Mouse (Mus musculus) forebrain, embryonic 16.5 days (tissue): ENCODE measurements around the gene Ganab. TPM values are rescaled to one million over a fixed set of nuclear protein-coding genes. Genes with fewer than 3 reads are reported as not detected.

Source experiments
- microRNA-seq: library from miRNA; unstranded; fragments of <30 nt; microRNA quantifications from one replicate; pipeline ENCODE4, GENCODE M21; 2017
- polyA plus RNA-seq: library from polyadenylated mRNA; unstranded; fragments of >200 nt; fragmentation: Nextera tagmentation; extraction: Ambion mirVana; gene quantifications from 2 replicates; pipeline ENCODE4 v1.2.1, GENCODE M21; 2015

The Ganab gene
- polyA plus RNA-seq, 1 experiment from 2014 or later = 91.7 TPM

Small RNAs within 50 kb of the gene (microRNA-seq; reads per million reads assigned to microRNA genes)
- gene Mir5136 = not detected

Other genes starting within 250 kb of the Ganab start
- gene Chrm1, start 234.3 kb upstream of the Ganab start, polyA plus RNA-seq = 6.9 and 8.2 TPM in 2 replicates
- 186 TPM in 2 replicates for gene Slc3a2, start 174.7 kb upstream of the Ganab start, polyA plus RNA-seq
- gene Wdr74, start 162.2 kb upstream of the Ganab start, polyA plus RNA-seq = 90.6 and 109 TPM in 2 replicates
- 2.5 and 2.8 TPM in 2 replicates for gene 1700092M07Rik, start 157.4 kb upstream of the Ganab start, polyA plus RNA-seq
- gene Stx5a, start 156.7 kb upstream of the Ganab start, polyA plus RNA-seq = 129 and 136 TPM in 2 replicates
- 200 and 218 TPM in 2 replicates for gene Nxf1, start 141.0 kb upstream of the Ganab start, polyA plus RNA-seq
- gene Tmem223, start 127.1 kb upstream of the Ganab start, polyA plus RNA-seq = 230 and 247 TPM in 2 replicates
- gene Tmem179b, start 123.6 kb upstream of the Ganab start, polyA plus RNA-seq = 27.0 and 29.1 TPM in 2 replicates
- gene Taf6l, start 111.7 kb upstream of the Ganab start, polyA plus RNA-seq = 30.8 and 32.2 TPM in 2 replicates
- 160 and 164 TPM in 2 replicates for gene Polr2g, start 99.5 kb upstream of the Ganab start, polyA plus RNA-seq
- 8.9 and 9.6 TPM in 2 replicates for gene Zbtb3, start 95.5 kb upstream of the Ganab start, polyA plus RNA-seq
- gene Ttc9c, start 78.7 kb upstream of the Ganab start, polyA plus RNA-seq = 71.1 and 72.1 TPM in 2 replicates
- 5.1 and 5.5 TPM in 2 replicates for gene Hnrnpul2, start 78.1 kb upstream of the Ganab start, polyA plus RNA-seq
- gene AC129217.1, start 68.3 kb upstream of the Ganab start, polyA plus RNA-seq = not detected in 2 replicates
- 88.3 and 98.7 TPM in 2 replicates for gene Bscl2, start 60.6 kb upstream of the Ganab start, polyA plus RNA-seq
- 258 and 306 TPM in 2 replicates for gene Gng3, start 58.9 kb upstream of the Ganab start, polyA plus RNA-seq
- 0.45 and 0.57 TPM in 2 replicates for gene Lrrn4cl, start 47.3 kb upstream of the Ganab start, polyA plus RNA-seq
- 172 and 173 TPM in 2 replicates for gene Ubxn1, start 26.6 kb upstream of the Ganab start, polyA plus RNA-seq
- 49.7 and 53.5 TPM in 2 replicates for gene Uqcc3, start 17.1 kb upstream of the Ganab start, polyA plus RNA-seq
- 50.0 and 51.9 TPM in 2 replicates for gene Lbhd1, start 14.3 kb upstream of the Ganab start, polyA plus RNA-seq
- not detected in 2 replicates for gene Gm49403, start 14.1 kb upstream of the Ganab start, polyA plus RNA-seq
- gene 1810009A15Rik, start 9.2 kb upstream of the Ganab start, polyA plus RNA-seq = 49.9 and 50.6 TPM in 2 replicates
- gene Gm49416, start 9.1 kb upstream of the Ganab start, polyA plus RNA-seq = 0.34 TPM in 1 of 2 replicates, not detected in the other
- gene Ints5, start 5.1 kb upstream of the Ganab start, polyA plus RNA-seq = 41.0 and 45.9 TPM in 2 replicates
- 67.3 and 75.9 TPM in 2 replicates for gene B3gat3, start 22.3 kb downstream of the Ganab start, polyA plus RNA-seq
- 1.7 and 1.8 TPM in 2 replicates for gene Rom1, start 31.3 kb downstream of the Ganab start, polyA plus RNA-seq
- gene Eml3, start 31.5 kb downstream of the Ganab start, polyA plus RNA-seq = 9.7 and 10.5 TPM in 2 replicates
- 175 and 186 TPM in 2 replicates for gene Mta2, start 43.8 kb downstream of the Ganab start, polyA plus RNA-seq
- 33.6 and 35.5 TPM in 2 replicates for gene Tut1, start 55.8 kb downstream of the Ganab start, polyA plus RNA-seq
- gene Eef1g, start 69.0 kb downstream of the Ganab start, polyA plus RNA-seq = 346 and 348 TPM in 2 replicates
- gene Ahnak, start 91.2 kb downstream of the Ganab start, polyA plus RNA-seq = 2.2 and 3.4 TPM in 2 replicates
- gene Scgb1a1, start 189.9 kb downstream of the Ganab start, polyA plus RNA-seq = not detected in 2 replicates
- gene Asrgl1, start 237.6 kb downstream of the Ganab start, polyA plus RNA-seq = 31.7 and 39.8 TPM in 2 replicates